Mouse (Mus musculus) thymus, adult 2 months (tissue): ENCODE measurements around the gene L1cam. TPM values are rescaled to one million over a fixed set of nuclear protein-coding genes. Genes with fewer than 3 reads are reported as not detected.

ENCODE experiments used
- DNase-seq: peaks from one replicate; pipeline ENCODE4 v3.0.0; 2021
- H3K27ac ChIP-seq: fragments of 200-500 bp; 2 replicates; pipeline ENCODE4 v1.5.1; 2012; ENCODE audit warnings: low read length, control low read depth; ENCODE audit not compliant: control insufficient read depth, insufficient read depth
- H3K27me3 ChIP-seq: fragments of 200-500 bp; 2 replicates; pipeline ENCODE4 v1.6.1; 2012; ENCODE audit warnings: mild to moderate bottlenecking, low read length, moderate library complexity, mixed read lengths; ENCODE audit not compliant: control insufficient read depth, insufficient read depth
- H3K36me3 ChIP-seq: fragments of 200-500 bp; 2 replicates; pipeline ENCODE4 v1.6.1; 2012; ENCODE audit warnings: mild to moderate bottlenecking, low read length, moderate library complexity; ENCODE audit not compliant: control insufficient read depth, insufficient read depth
- H3K4me1 ChIP-seq: fragments of 200-500 bp; replicated peaks from 2 replicates; pipeline ENCODE4 v1.6.1; 2012; ENCODE audit warnings: low read length; ENCODE audit not compliant: control insufficient read depth, insufficient read depth
- H3K4me3 ChIP-seq: fragments of 200-500 bp; 2 replicates; pipeline ENCODE4 v1.5.1; 2012; ENCODE audit warnings: mild to moderate bottlenecking, low read length, control low read depth, moderate library complexity; ENCODE audit not compliant: control insufficient read depth, insufficient read depth
- CTCF ChIP-seq: fragments of 200-500 bp; IDR thresholded peaks from 2 replicates; pipeline ENCODE4 v1.5.1; 2012; ENCODE audit warnings: mild to moderate bottlenecking, control low read depth, low read length, moderate library complexity, borderline replicate concordance; ENCODE audit not compliant: control insufficient read depth, poor library complexity, insufficient read depth; ENCODE audit errors: extremely low read depth
- POLR2A ChIP-seq: fragments of 200-500 bp; IDR thresholded peaks from 2 replicates; pipeline ENCODE4 v1.6.1; 2012; ENCODE audit warnings: mild to moderate bottlenecking, low read length, control low read depth, moderate library complexity; ENCODE audit not compliant: control insufficient read depth, poor library complexity, insufficient read depth; ENCODE audit errors: extremely low read depth
- WGBS: fragments of 180-500 bp; shearing (Covaris S2); methylation state at CpG from one replicate; pipeline ENCODE4 v1.1.7; 2018; 5-methylcytosine and 5-hydroxymethylcytosine counted together
- polyA plus RNA-seq: library from polyadenylated mRNA; depleted of rRNA; stranded (reverse); fragments of >200 nt; gene quantifications from 2 replicates; pipeline ENCODE4 v1.2.3, GENCODE M21; 2012

Gene L1cam
- polyA plus RNA-seq, 1 experiment: 7.5 TPM

DNA sequence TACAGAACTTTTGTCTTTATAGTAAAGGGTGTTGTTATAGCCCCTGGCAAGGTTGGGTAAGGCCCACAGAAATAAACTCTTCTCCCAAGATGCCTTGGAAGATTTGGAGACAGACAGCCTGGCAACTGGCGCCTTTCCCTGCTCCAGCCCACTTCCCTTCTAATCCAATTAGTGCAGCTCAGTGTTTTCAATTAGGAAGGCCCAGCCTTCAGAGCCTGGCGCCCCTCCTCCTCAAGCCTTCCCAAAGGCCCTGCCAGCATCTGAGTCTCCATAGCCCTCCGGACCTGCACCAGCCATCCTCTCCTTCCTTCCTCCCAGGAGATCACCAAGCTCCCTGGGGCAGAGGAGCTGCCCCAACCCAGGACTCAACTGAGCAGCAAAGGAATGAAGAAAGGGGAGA, 28.6 kb downstream of the L1cam start:
- 54% methylated on average over 3 of the region's 3 CpGs for WGBS
- no peaks in the 10 kb centered on the region for H3K36me3 ChIP-seq
- no peak for TF ChIP-seq POLR2A
- TF ChIP-seq CTCF: no peak
- DNase-seq: no peak
- no peaks in the 10 kb centered on the region for H3K4me1 ChIP-seq
- H3K27ac ChIP-seq: no peak overlapping the region
- H3K27me3 ChIP-seq: no peaks in the 10 kb centered on the region
- H3K4me3 ChIP-seq: no peak overlapping the region

DNA sequence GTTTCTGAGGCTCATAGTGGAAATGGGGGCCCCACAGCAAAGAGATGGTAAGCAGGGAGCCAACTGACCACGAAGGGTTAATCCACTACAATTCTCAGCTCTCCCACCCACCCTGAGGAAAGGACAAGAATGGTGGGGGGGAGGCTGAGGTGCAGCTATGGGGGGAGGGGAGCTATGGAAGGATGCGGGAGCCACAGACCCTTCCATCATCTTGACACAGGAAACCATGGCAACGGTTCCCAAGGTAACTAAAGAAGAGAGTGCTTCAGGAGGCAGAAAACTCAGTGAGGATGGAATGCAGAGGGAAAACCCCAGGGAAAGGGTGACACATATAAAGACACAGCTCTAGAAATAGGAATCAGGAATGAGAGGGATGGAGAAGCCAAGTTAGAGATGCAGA, 31.2 kb downstream of the L1cam start:
- Histone ChIP-seq H3K36me3 (no peaks in the 10 kb centered on the region), H3K27ac (no peak overlapping the region), H3K4me1 (no peaks in the 10 kb centered on the region), H3K4me3 (no peak overlapping the region), H3K27me3 (no peaks in the 10 kb centered on the region)
- TF ChIP-seq CTCF (no peak), POLR2A (no peak)
- WGBS: 44% methylated on average over 3 of the region's 3 CpGs
- no peak for DNase-seq

DNA sequence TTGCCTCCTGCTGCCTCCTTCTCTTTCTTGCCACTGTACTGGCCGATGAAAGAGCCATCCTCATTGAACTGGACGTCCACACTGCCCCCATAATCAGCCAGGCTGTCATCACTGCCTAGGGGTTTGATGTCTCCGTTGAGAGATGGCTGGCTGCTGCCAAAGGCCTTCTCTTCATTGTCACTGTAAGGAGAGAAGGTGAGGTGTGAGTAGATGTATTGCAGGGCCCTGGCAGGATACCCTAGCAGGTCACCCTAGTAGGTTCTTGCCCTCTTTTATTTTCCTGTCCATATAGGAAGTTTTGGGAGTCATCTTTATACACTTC, 40.9 kb downstream of the L1cam start:
- no peak for DNase-seq
- H3K27me3 ChIP-seq: no peaks in the 10 kb centered on the region
- H3K4me3 ChIP-seq: no peak overlapping the region
- H3K4me1 ChIP-seq: no peaks in the 10 kb centered on the region
- no peak overlapping the region for H3K27ac ChIP-seq
- H3K36me3 ChIP-seq: no peaks in the 10 kb centered on the region
- 100% methylated on average over 2 of the region's 3 CpGs for WGBS
- TF ChIP-seq CTCF (no peak), POLR2A (no peak)

DNA sequence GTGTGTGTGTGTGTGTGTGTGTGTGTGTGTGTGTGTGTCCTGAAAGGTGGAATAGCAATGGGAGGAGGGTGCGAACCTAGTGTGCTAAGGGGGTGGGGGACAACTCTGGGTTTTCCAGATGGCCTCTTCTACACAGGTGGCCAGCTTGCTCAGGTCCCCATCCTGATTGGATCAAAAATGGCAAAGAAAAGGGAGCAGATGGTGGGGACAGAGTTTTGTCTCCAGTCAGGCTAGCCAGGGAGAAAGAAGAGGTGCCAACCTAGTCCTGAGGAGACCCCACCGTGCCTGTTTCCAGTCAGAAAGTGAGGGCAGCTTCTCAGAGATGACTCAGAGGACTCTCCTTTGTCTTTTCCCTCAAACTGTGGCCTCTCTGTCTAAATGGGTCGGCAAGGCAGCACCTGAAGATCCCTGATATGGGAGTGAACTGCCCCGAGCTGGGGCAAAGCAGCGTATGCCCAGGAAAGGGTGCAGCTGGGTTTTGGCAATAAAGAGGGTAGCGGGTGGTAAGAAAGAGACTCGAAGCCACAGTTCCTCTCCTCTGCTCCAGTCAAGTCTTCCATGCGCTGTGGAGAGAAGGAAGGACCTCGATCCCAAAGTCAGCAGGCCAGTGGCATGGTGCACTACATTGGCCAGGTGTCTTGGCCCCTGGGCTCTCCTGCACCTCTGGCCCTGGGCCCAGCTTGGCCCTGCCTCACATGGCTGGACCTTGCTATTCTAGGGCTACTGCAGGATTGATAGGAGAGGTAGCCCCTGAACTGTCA, 41.4 kb downstream of the L1cam start:
- H3K4me3 ChIP-seq: no peak overlapping the region
- H3K27ac ChIP-seq: no peak overlapping the region
- 85% methylated on average over 9 of the region's 9 CpGs for WGBS
- no peaks in the 10 kb centered on the region for H3K4me1 ChIP-seq
- no peak for DNase-seq
- no peak for TF ChIP-seq POLR2A
- no peak for TF ChIP-seq CTCF
- H3K27me3 ChIP-seq: no peaks in the 10 kb centered on the region
- H3K36me3 ChIP-seq: no peaks in the 10 kb centered on the region

DNA sequence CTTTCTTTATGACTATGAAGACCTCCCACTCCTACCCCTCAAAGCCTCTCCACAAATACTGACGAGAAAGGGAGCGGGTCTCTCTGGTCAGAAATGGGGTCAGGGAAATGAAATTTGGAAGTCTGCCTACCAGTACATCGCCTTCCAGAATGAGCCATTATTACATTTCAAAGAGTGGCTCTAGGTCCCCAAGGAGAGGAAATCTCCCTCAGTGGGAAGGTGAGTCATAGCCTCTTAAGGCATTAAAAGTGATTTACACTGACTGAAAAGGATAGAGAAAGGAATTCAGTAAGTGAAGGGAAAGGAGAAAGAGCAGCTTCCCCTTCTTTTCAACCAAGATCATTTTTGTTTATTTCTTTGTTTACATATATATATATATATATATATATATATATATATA, 59.2 kb downstream of the L1cam start:
- Histone ChIP-seq H3K36me3 (no peaks in the 10 kb centered on the region), H3K4me1 (no peaks in the 10 kb centered on the region), H3K27me3 (no peaks in the 10 kb centered on the region), H3K27ac (no peak overlapping the region), H3K4me3 (no peak overlapping the region)
- WGBS: 91% methylated on average over 3 of the region's 3 CpGs
- TF ChIP-seq POLR2A (no peak), CTCF (no peak)
- DNase-seq: no peak

DNA sequence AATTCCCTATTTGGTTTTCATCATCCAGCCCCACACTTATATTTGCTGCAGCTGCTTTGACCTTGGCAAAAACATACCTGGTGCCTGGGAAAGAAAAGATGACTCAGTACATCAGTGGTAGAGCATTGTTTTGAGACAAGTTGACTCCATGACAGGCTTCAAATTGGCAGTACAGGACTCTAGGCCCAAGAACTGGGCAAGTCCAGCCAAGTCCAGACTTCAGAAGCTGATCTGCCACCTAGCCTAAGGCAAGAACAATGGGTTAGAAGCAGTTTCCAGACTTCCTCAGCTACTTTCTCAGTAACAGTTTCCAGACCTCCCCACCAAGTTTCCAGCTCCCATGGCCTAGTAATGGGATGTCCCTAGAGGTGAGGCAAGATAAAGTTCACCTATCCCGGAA, 60.2 kb downstream of the L1cam start:
- Histone ChIP-seq H3K36me3 (no peaks in the 10 kb centered on the region), H3K27ac (no peak overlapping the region), H3K4me1 (no peaks in the 10 kb centered on the region), H3K27me3 (no peaks in the 10 kb centered on the region), H3K4me3 (no peak overlapping the region)
- no peak for DNase-seq
- TF ChIP-seq CTCF (no peak), POLR2A (no peak)
- WGBS: 100% methylated on average over 1 of the region's 1 CpGs

DNA sequence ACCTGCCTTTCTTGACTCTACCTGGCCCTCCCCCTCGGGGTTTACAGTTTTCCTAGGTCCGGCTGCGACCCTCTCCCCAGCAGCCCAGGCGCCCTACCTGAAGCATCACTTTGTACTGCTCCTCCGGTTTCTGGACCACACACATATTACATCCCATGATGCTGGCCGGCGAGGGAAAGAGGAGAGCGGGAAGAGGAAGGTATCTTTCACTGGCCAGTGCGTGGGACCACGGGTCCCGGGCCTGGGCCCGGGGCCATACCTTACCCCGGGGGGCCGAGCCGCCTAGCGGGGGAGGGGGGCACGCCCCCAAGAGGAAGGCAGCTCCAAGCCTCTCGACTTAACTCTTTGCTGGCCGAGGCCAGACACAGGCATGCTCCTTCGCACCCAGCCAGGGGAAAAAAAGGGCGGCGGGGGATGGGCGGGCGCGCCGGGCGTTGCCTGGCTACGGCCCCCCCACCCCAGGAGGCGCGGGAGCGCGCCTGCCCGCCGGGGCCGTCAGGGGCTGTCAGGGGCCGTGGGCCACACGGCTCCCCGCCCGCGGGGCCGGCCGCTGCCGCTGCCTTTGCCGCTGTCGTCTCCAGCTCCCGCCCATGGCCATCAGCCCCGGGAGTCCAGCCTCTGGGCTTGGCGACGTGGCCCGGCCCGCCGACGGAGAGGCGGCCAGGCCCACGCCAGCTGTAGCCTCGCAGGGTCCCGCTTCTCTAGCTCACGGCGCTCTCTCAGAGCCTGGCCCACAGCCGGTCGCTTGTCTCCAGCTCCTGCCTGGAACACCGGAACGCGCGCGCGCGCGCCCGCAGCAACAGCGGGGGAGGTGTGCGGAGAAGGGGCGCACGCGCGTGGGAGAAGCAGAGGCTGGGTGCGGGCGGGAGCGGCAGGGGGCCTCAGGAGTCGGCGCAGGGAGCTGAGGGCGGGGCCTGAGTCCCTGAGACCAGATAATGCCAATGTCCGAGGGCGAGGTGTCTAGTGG, 71.4 kb downstream of the L1cam start, which contains the start of gene Pdzd4:
TSS of gene Pdzd4 (minus strand) at position 785 of the 967 bp plus-strand sequence.
- Histone ChIP-seq H3K4me3 (peak within 1 kb of the TSS; percentile 85), H3K36me3 (no peaks in the 10 kb centered on the region), H3K27ac (no peak within 1 kb of the TSS), H3K27me3 (no peaks in the 10 kb centered on the region), H3K4me1 (peaks cover 12% of the 10 kb centered on the region)
- WGBS: 3% methylated on average over 77 of the region's 84 CpGs
- TF ChIP-seq CTCF (no peak), POLR2A (no peak)
- DNase-seq: peak; percentile 61
